Mouse (Mus musculus) common myeloid progenitor, adult 5-6 weeks (primary cell): ENCODE results near the gene Mark4. TPM values are rescaled to one million over a fixed set of nuclear protein-coding genes. Genes with fewer than 3 reads are reported as not detected.

ENCODE experiments used
- ATAC-seq: replicated peaks from 2 replicates; pipeline ENCODE4 v1.8.0; 2016; ENCODE audit warnings: low read depth, mild to moderate bottlenecking, moderate TSS enrichment, inconsistent platforms; ENCODE audit not compliant: poor library complexity, severe bottlenecking
- total RNA-seq: library from RNA; stranded (forward); fragments of 200-1000, 187-1606 nt; gene quantifications from 2 replicates; pipeline ENCODE4 v1.2.3, GENCODE M21; 2017

Gene Mark4
- total RNA-seq, 1 experiment from 2014 or later = 4.6 TPM

GRCm38 (mm10) chr7:19473875-19474443 is 15.3 kb upstream of the Mark4 start:
- no peak; the same call in 1 of the 2 replicates for ATAC-seq

GRCm38 (mm10) chr7:19472403-19472802 is 13.8 kb upstream of the Mark4 start:
- peak; percentile 63 for ATAC-seq

GRCm38 (mm10) chr7:19470308-19470707 is 11.7 kb upstream of the Mark4 start:
- ATAC-seq = no peak

GRCm38 (mm10) chr7:19469404-19469803 is 10.8 kb upstream of the Mark4 start:
- no peak for ATAC-seq

- peak; percentile 39 for ATAC-seq
Measured at GRCm38 (mm10) chr7:19468279-19468678, 9.7 kb upstream of the Mark4 start.

GRCm38 (mm10) chr7:19467638-19468037 is 9.0 kb upstream of the Mark4 start:
- no peak for ATAC-seq

- ATAC-seq = no peak
Measured at GRCm38 (mm10) chr7:19466602-19467145, 8.1 kb upstream of the Mark4 start.

- ATAC-seq = no peak
Measured at GRCm38 (mm10) chr7:19464367-19465307, 6.0 kb upstream of the Mark4 start.

GRCm38 (mm10) chr7:19462884-19463381 is 4.3 kb upstream of the Mark4 start, which contains the start of gene Exoc3l2:
Exoc3l2 (plus strand) TSS chr7:19463331.
- ATAC-seq = 0 out of 2 replicates have a peak, but pooled peaks have one; percentile 16

- no peak for ATAC-seq
Measured at GRCm38 (mm10) chr7:19462443-19462842, 3.8 kb upstream of the Mark4 start.

GRCm38 (mm10) chr7:19461488-19461887 is 2.9 kb upstream of the Mark4 start:
- ATAC-seq = peak; percentile 70

GRCm38 (mm10) chr7:19460500-19460899 is 1.9 kb upstream of the Mark4 start:
- ATAC-seq = no peak

- ATAC-seq = no peak
Measured at GRCm38 (mm10) chr7:19459144-19459870, 686 bp upstream of the Mark4 start.

GRCm38 (mm10) chr7:19458072-19458486 is 542 bp downstream of the Mark4 start:
- ATAC-seq = peak; percentile 57

- ATAC-seq = no peak
Measured at GRCm38 (mm10) chr7:19457414-19458071, 1.1 kb downstream of the Mark4 start.

- ATAC-seq = no peak
Measured at GRCm38 (mm10) chr7:19456628-19457027, 2.0 kb downstream of the Mark4 start.

- no peak for ATAC-seq
Measured at GRCm38 (mm10) chr7:19455819-19456495, 2.7 kb downstream of the Mark4 start.

- ATAC-seq = no peak
Measured at GRCm38 (mm10) chr7:19455186-19455585, 3.4 kb downstream of the Mark4 start.

- ATAC-seq = no peak
Measured at GRCm38 (mm10) chr7:19449165-19449564, 9.5 kb downstream of the Mark4 start.
